Mouse (Mus musculus): Measurements from ENCODE around the gene Wfdc1.

The Wfdc1 gene

GRCm38 (mm10) chr8:119666219-119666951 lies at the start of gene Wfdc1:
Gene Wfdc1 (plus strand): TSS chr8:119666365.
- in situ Hi-C loops (cut with MboI, MseI) = no loop called here

- in situ Hi-C loops (cut with MboI, MseI) = no loop called here
Observed at GRCm38 (mm10) chr8:119616811-119617210, 49.4 kb upstream of the Wfdc1 start.

- in situ Hi-C loops (cut with MboI, MseI) = no loop called here
Observed at GRCm38 (mm10) chr8:119617586-119617985, 48.6 kb upstream of the Wfdc1 start.

GRCm38 (mm10) chr8:119618887-119619286 lies 47.3 kb upstream of the Wfdc1 start:
- in situ Hi-C loops (cut with MboI, MseI) = no loop called here

- in situ Hi-C loops (cut with MboI, MseI) = no loop called here
Observed at GRCm38 (mm10) chr8:119620116-119620840, 45.9 kb upstream of the Wfdc1 start.

GRCm38 (mm10) chr8:119620848-119621465 lies 45.2 kb upstream of the Wfdc1 start:
- in situ Hi-C loops (cut with MboI, MseI) = no loop called here

GRCm38 (mm10) chr8:119622555-119622954 lies 43.6 kb upstream of the Wfdc1 start:
- in situ Hi-C loops (cut with MboI, MseI) = no loop called here

GRCm38 (mm10) chr8:119623061-119623460 lies 43.1 kb upstream of the Wfdc1 start:
- in situ Hi-C loops (cut with MboI, MseI) = no loop called here

- in situ Hi-C loops (cut with MboI, MseI) = no loop called here
Observed at GRCm38 (mm10) chr8:119623744-119624143, 42.4 kb upstream of the Wfdc1 start.

- in situ Hi-C loops (cut with MboI, MseI) = no loop called here
Observed at GRCm38 (mm10) chr8:119624916-119625315, 41.2 kb upstream of the Wfdc1 start.

GRCm38 (mm10) chr8:119625788-119626187 lies 40.4 kb upstream of the Wfdc1 start:
- in situ Hi-C loops (cut with MboI, MseI) = no loop called here

GRCm38 (mm10) chr8:119627199-119627598 lies 39.0 kb upstream of the Wfdc1 start:
- in situ Hi-C loops (cut with MboI, MseI) = no loop called here

GRCm38 (mm10) chr8:119627613-119628359 lies 38.4 kb upstream of the Wfdc1 start:
- in situ Hi-C loops (cut with MboI, MseI) = no loop called here

GRCm38 (mm10) chr8:119630841-119631240 lies 35.3 kb upstream of the Wfdc1 start:
- in situ Hi-C loops (cut with MboI, MseI) = no loop called here

GRCm38 (mm10) chr8:119632246-119632645 lies 33.9 kb upstream of the Wfdc1 start:
- in situ Hi-C loops (cut with MboI, MseI) = no loop called here

GRCm38 (mm10) chr8:119632909-119633308 lies 33.3 kb upstream of the Wfdc1 start:
- in situ Hi-C loops (cut with MboI, MseI) = no loop called here

GRCm38 (mm10) chr8:119634616-119635336 lies 31.4 kb upstream of the Wfdc1 start:
- in situ Hi-C loops (cut with MboI, MseI) = no loop called here

- in situ Hi-C loops (cut with MboI, MseI) = no loop called here
Observed at GRCm38 (mm10) chr8:119635378-119635777, 30.8 kb upstream of the Wfdc1 start, which contains the start of gene Kcng4. Gene Kcng4 (minus strand): TSS chr8:119635680.

GRCm38 (mm10) chr8:119635958-119636357 lies 30.2 kb upstream of the Wfdc1 start:
- in situ Hi-C loops (cut with MboI, MseI) = no loop called here

GRCm38 (mm10) chr8:119636766-119637165 lies 29.4 kb upstream of the Wfdc1 start:
- in situ Hi-C loops (cut with MboI, MseI) = no loop called here

GRCm38 (mm10) chr8:119637381-119637780 lies 28.8 kb upstream of the Wfdc1 start:
- in situ Hi-C loops (cut with MboI, MseI) = no loop called here
